In genomic region chr1:194632029-194632428, GRCm38 (mm10) we compare ENCODE assay signal across 31 mouse cellular contexts. TPM values are rescaled to one million over a fixed set of nuclear protein-coding genes. Genes with fewer than 3 reads are reported as not detected.
"Had no signal": no experiment of that assay in that cellular context is flagged by ENCODE, and none has a peak within 500 bp of the region (broad histone marks: within the 10 kb centered on the region; RNA-seq: fewer than 3 reads in every experiment).

No protein-coding gene starts in this region.

- ATAC-seq: liver, embryonic 12.5 days; liver, postnatal 0 days; lung, postnatal 0 days; midbrain, embryonic 15.5 days; midbrain, embryonic 16.5 days had no signal

- H3K9me3 ChIP-seq: limb, embryonic 10.5 days; limb, embryonic 12.5 days; limb, embryonic 13.5 days; limb, embryonic 15.5 days; liver, embryonic 12.5 days; liver, embryonic 13.5 days; liver, embryonic 15.5 days; lung, embryonic 15.5 days; megakaryocyte, embryonic 14.5 days; midbrain, embryonic 12.5 days; midbrain, embryonic 15.5 days; neural tube, embryonic 12.5 days had no signal

- DNase-seq: left cerebral cortex, postnatal 4 days; liver; liver, embryonic 13.5 days; liver, postnatal 0 days; lung, adult 18-20 months; lung, adult 2 months; lung, embryonic 14.5 days; lung, postnatal 10 days; lung, postnatal 14 days; lung, postnatal 36 days; lung, postnatal 4 days; midbrain, embryonic 14.5 days had no signal

- H3K4me2 ChIP-seq: limb, embryonic 12.5 days; limb, embryonic 13.5 days; limb, embryonic 15.5 days; liver, embryonic 11.5 days; liver, embryonic 12.5 days; liver, embryonic 13.5 days; liver, embryonic 15.5 days; lung, embryonic 14.5 days; lung, embryonic 15.5 days; midbrain, embryonic 11.5 days; midbrain, embryonic 12.5 days; midbrain, embryonic 15.5 days; neural tube, embryonic 12.5 days had no signal

- H3K27ac ChIP-seq: limb, embryonic 10.5 days; limb, embryonic 12.5 days; limb, embryonic 13.5 days; limb, embryonic 15.5 days; liver, embryonic 12.5 days; liver, embryonic 13.5 days; liver, embryonic 14.5 days; liver, embryonic 15.5 days; lung, embryonic 15.5 days; macrophage; midbrain, embryonic 12.5 days; midbrain, embryonic 15.5 days; neural tube, embryonic 12.5 days had no signal

- H3K36me3 ChIP-seq: limb, embryonic 10.5 days; limb, embryonic 12.5 days; limb, embryonic 13.5 days; limb, embryonic 15.5 days; liver, embryonic 12.5 days; liver, embryonic 13.5 days; liver, embryonic 15.5 days; lung, embryonic 15.5 days; midbrain, embryonic 12.5 days; midbrain, embryonic 15.5 days; neural tube, embryonic 12.5 days had no signal

- H3K27me3 ChIP-seq: limb, embryonic 12.5 days; limb, embryonic 13.5 days; limb, embryonic 15.5 days; liver, embryonic 12.5 days; liver, embryonic 13.5 days; liver, embryonic 15.5 days; lung, embryonic 15.5 days; midbrain, embryonic 12.5 days; midbrain, embryonic 15.5 days; neural tube, embryonic 12.5 days had no signal

- H3K4me3 ChIP-seq: limb, embryonic 10.5 days; limb, embryonic 12.5 days; limb, embryonic 13.5 days; limb, embryonic 15.5 days; liver, embryonic 12.5 days; liver, embryonic 13.5 days; liver, embryonic 15.5 days; lung, embryonic 15.5 days; megakaryocyte, embryonic 14.5 days; midbrain, embryonic 12.5 days; midbrain, embryonic 15.5 days; myocyte; neural tube, embryonic 12.5 days had no signal

- H3K9ac ChIP-seq: limb, embryonic 12.5 days; limb, embryonic 13.5 days; limb, embryonic 15.5 days; liver, embryonic 12.5 days; liver, embryonic 13.5 days; liver, embryonic 14.5 days; liver, embryonic 15.5 days; liver, postnatal 0 days; lung, embryonic 14.5 days; lung, embryonic 15.5 days; midbrain, embryonic 12.5 days; midbrain, embryonic 15.5 days; neural tube, embryonic 12.5 days had no signal

RNA-seq across cellular contexts. Expression of gene Plxna2, which starts 14.0 kb away (rescaled TPM):
- total RNA-seq: monocyte, adult 5-6 weeks had no signal
